Mouse (Mus musculus) megakaryocyte-erythroid progenitor cell, adult 5-6 weeks (primary cell): Measurements from ENCODE around the gene Gpr19. TPM values are rescaled to one million over a fixed set of nuclear protein-coding genes. Genes with fewer than 3 reads are reported as not detected.

Experiments used
- ATAC-seq: replicated peaks from 2 replicates; pipeline ENCODE4 v1.8.0; 2016; ENCODE audit warnings: mild to moderate bottlenecking, inconsistent platforms; ENCODE audit not compliant: severe bottlenecking, poor library complexity, low FRiP score, low TSS enrichment
- total RNA-seq, 2 experiments: library from RNA; stranded (forward) in 1 of 2; stranded (reverse) in 1 of 2; fragments of 200-1000, 215-1000 nt in 1 of 2; fragments of >200 nt in 1 of 2; fragmentation: Nextera tagmentation in 1 of 2; gene quantifications; 2 replicates each; pipeline ENCODE4 v1.2.3; 2014 to 2017

Gpr19 gene
- total RNA-seq, 2 experiments from 2014 or later = 6.9 to 7.0 TPM

DNA sequence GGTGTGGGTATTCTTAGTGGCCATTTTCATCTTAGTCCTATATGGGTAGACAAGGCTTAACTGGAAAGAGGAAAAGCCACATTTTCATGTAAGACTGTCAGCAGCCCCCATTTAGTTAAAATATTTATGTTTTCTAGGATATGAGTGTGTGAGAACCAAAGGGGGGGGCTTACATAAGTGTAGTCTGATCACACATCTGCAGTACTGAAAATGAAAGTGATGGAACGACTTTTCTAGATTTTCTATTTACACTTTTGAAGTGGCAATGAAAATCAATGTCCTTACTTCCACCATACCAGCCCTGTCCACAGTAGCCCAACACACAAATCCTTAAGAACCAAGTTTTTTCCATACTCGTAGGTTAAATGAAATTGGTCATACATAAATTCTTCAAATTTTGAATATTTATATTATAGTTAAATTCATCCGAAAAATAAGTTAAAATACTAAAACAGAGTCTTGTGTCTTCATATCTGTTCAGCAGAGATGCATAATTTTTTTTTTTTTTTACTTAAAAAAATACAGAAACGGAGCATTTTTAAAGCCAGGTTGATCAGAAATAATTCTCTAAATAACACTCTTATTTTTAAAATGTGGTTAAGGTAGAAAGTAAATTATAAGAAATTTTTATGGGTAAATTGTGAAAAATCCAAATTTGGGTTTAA, 27.4 kb upstream of the Gpr19 start:
- no peak for ATAC-seq

DNA sequence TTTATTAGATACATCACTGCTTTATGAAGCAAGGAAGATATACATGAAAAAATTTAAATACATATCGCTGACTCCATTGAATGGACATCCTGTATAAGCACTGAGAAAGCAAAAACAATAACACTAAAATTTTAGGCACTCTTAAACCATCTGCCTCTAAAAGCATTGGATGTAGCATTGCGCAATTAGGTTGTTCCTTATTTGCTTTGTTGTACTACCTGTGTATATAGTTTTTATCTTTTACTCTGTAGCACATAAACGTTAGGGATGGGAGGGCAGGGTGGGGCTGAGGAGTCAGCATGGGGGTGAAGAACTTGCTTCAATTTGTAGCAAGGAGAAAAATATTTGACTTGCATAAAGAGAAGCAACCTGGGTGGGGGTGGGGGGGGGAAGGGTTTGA, 25.9 kb upstream of the Gpr19 start:
- no peak for ATAC-seq

DNA sequence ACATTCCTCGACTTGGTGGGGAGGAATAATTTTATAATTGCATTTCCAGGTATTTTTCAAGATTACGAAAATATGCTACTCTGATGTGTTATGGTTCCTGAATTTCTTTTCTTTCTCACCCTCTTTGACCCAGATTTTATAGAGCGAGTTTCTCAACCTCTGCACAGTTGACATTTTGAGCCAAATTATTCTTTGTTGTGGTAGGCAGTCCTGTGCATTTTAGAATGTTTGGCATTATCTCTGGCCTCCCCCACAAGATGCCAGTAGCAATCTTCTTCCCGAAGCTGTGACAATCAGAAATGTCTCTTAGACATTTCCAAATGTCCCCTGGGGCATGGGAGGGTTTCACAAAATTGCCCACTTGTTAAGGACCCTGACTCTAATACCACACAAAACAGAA, 25.3 kb upstream of the Gpr19 start:
- ATAC-seq = no peak

DNA sequence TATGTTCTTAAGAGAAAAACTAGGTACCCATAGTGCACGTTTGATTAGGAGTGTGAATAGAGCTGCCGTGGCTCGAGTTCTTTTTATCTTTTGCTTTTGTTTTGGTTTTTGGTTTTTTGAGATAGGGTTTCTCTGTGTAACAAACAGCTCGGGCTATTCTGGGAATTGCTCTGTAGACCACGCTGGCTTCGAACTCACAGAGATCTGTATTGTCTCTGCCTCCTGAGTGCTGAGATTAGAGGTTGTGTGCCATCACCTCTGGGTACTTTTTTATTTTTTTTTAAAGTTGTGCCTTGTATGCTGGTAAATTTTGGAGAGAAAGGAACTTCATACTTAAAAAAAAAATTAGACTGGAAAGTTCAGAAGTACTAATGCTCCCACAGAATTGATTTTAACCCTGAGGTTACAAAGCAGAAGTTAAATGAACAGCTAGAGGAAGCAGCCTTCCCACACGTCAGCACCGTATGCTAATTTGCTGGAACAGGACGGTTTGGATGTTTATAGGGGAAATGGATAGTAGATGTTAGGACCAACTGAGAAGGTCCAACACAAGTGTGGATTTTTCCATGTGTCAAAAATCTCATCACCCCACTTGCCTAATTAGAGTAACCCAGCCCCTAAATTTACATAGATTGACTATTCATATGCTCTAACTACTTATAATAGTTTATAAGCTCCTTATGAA, 24.3 kb upstream of the Gpr19 start:
- ATAC-seq = no peak

DNA sequence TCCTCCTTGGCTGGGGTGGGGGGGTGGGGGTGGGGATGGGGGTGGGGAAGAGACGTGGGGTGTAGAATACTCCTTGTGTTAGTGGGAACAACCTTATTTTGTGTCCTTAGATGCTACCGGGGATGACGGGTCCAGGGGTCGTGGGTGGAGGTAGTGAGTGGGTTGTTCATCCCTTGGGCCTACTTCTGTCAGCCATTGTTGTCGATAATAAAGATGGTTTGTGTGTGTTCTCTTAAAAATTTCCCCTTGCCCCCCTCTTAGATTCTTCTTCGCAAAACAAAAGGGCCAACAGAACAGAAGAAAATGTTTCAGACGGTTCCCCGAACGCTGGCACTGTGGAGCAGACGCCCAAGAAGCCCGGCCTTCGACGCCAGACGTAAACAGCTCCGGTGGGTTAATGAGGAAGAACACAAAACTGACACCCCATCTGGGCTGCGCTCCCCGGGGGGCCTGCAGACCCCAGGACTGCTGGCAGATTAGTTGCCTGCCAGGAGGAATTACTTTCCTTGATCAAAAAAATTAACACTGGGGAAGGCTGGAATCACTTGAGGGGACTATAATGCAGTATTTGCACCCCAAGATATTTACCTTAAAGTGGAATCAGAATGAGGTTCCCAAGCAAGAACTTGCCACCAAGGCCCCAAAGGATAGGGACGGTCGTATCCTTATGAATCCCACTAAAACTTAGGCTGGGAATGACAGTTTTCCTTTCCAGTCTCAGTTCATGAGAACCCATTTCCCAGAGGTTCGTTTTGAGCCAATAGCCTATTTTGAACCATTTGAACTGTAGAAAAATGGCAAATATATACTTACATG, 23.5 kb upstream of the Gpr19 start:
- no peak for ATAC-seq

DNA sequence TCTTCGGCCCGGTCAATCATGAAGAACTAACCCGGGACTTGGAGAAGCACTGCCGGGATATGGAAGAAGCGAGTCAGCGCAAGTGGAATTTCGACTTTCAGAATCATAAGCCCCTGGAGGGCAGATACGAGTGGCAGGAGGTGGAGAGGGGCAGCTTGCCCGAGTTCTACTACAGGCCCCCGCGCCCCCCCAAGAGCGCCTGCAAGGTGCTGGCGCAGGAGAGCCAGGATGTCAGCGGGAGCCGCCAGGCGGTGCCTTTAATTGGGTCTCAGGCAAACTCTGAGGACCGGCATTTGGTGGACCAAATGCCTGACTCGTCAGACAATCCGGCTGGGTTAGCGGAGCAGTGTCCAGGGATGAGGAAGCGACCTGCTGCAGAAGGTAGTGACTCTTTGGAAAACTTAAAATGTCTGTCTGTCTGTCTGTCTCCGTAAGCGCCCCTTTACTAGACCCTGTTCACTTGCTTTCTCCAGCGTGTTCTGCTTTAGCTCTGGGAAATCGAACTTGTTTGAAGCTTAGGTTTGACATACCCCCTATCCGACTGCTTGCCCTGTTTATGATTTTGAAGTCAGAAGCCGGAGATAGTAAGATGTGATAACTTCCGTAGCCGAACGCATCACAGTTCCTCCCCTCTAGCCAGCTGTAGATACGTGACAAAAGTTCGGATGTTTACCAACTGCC, 22.8 kb upstream of the Gpr19 start:
- peak; percentile 21 for ATAC-seq

DNA sequence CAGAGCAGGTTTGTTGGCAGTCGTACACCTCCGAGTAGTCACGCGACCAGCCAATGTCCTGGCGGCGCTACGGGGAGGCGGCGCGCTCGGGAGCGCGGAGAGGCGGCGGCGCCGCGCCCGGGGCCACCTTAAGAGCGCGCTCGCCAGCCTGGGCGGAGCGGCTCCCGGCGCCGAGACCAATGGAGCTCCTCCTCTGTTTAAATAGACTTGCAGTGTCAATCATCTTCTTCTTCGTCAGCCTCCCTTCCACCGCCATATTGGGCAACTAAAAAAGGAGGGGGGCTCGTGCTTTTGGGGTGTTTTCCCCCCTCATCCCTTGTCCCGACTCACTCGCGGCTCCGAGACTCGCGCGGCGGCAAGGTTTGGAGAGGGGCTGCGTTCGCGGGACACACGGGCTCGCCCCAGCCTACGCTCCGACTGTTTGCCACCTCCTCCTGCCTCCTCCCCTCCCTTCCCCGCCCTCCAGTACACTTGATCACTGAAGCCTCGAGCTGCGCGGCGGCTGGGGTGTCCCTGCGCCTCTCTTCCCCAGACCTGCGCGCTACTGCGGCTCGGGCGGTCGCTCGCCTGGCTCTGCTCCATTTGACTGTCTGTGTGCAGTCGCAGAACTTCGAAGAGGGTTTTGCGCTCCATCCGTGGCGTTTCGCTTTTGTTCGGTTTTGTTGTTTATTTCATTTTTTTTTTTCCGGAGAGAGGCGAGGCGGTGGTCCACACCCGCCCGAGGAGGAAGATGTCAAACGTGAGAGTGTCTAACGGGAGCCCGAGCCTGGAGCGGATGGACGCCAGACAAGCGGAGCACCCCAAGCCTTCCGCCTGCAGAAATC, 22.0 kb upstream of the Gpr19 start, which contains the start of gene Cdkn1b:
Cdkn1b (plus strand) TSS at position 212 of the 824 bp plus-strand sequence.
- peak; percentile 80 for ATAC-seq

DNA sequence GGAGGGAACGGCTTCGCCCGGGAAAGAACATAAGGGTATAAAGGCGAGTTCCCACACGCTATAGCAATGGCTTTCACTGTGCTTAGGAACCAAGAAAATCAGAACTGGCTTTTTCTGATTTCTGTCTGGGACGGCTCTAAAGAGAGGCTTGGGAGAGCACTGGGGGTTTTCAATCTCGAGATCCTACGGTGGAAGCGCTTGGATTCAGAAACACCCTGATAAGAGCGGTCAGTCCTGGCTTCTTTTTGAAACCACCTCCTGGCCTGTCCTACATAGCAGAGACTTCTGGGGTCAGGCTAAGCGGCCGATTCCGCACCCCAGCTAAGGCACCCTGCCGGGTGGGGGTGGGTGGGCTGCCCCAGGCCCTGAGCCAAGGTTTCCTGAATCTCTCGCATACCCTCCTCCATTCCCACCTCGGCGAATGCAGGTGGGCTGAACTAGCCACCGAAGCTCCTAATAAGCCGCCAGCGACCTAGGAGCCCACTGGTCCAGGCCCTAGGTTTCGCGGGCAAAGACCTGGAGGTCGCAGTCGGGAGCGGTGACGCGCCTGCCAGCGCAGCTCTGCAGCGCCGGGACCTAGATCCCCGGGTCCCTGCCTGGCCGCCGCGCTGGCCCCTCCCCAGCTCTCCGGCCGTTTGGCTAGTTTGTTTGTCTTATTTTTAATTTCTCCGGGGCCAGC, 21.3 kb upstream of the Gpr19 start:
- no peak; the same call in 1 of the 2 replicates for ATAC-seq

DNA sequence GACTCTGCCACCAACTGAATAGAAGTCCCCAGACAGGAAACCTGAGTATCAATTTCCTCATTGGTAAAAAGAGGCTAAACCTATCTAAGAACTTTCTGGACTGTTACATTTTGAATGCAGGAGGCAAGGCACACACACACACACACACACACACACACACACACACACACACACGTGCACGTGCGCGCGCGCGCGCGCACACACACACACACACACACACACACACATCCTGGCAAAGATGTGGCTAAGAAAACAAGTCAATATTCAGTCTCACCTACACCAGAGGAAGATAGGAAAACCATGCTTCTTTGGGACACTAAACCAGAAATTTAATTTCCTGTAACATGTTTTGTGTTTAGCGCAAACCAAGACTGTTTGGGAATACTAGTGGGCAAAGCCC, 20.4 kb upstream of the Gpr19 start:
- no peak for ATAC-seq

DNA sequence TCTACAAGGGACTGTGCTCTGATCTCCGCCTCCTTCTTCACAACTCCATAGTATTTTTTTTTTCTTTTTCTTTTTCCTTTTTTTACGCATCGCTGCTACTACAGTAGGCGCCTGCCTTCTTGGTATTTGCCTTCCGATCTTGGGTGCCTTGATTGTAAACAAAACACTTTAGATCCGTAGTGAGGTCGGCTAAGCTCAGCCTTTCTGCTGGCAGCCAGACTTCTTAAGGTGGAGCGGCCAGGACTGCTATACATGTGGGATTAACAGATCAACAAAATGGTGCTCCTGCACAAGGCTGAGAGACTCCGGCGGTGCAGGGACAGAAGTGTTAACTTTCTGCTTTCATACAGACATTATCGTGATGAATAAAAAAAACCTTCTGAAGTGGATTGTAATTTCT, 18.7 kb upstream of the Gpr19 start:
- peak; percentile 33 for ATAC-seq

DNA sequence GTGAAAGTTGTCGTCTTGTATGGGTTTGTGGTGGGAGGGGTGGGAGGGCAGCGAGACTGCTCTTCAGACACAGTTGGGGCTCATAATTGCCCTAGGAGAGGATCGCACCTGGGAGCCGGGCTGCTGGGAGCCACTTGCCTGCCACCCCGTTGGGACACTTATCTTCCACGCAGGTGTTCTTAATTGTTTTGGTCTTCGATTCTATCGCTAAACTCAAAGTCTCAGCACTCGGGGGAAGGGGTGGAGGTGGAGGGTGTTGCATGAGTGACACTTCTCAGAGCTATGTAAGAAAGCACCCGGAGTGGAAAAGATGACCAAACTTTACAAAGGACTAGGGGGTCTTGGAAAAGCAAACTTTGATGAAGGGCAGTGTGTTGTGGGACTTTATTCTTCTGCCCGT, 18.3 kb upstream of the Gpr19 start:
- ATAC-seq = no peak

DNA sequence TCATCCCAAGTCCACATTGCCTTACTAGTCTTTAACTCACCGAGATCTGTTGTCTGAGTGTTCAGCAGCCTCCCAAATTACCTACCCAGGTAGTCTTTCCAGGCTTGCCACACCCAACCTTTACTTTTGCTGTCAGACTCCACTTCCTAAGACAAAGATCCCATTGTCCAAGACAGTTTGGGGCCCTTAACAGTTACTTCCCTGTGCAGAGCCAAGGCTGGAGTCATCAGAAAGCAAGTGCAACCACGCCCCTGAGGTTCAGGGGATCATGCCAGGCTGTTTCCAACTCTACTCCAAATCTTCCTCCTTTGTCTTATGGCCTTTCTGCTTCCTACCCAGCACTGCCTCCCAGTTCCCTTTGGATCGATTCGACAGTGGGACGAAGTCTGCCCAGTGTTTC, 16.1 kb upstream of the Gpr19 start:
- ATAC-seq = no peak

DNA sequence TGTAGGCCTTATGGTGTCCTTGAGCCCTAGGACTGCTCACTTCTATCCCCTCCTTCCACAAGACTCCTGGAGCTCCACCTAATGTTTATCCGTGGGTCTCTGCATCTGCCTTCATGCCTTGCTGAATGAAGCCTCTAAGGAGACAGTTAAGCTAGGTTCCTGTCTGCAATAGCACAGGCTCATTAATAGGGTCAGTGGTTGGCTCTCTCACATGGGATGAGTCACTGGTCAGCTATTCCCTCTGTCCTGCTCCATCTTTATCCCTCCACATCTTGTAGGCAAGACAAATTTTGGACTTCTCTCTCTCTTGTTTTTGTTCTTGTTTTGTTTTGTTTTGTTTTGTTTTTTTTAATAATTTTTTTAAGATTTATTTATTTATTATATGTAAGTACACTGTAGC, 7.4 kb upstream of the Gpr19 start:
- no peak for ATAC-seq

DNA sequence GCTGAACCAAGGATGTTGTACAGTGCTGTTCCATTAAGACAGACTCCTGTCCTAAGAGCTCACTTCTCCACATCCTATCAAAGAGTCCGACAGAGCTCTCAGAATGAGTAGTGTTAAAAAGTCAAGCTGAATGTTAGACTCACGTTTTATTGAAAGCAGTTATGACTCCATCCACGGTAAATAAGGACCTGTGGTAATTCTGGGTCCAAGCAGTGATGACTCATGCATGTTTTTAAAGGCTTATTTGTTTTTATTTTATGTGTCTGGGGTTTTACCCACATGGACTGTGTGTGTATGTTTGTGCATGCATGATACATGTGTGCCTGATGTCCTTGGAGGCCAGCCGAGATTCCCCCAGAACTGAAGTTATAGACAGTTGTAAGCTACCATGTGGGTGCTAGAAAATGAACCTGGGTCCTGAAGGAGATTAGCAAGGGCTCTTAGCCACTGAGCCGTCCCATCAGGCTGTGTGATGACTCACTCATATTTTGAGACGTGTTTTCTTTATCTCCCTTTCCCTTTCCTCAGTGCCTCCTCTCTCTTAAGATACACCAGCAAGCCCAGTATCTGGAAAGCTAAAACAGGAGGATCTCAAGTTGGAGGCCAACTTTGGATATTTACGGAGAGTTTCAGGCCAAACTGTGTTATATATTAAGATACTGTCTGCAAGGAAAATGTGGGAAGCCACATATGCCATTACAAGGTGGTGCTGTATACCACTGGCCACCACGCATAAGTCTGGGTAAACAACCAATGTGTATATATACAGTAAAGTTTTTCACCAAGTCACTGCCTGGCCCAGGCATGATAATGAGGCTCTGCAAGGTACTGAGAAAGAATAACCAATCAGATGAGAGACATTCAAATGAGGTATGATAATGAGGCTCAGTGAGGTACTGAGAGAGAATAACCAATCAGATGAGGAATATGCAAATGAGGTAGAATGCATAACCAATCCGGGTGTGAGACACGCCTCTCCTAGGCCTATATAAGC, 5.8 kb upstream of the Gpr19 start:
- peak; percentile 48 for ATAC-seq

DNA sequence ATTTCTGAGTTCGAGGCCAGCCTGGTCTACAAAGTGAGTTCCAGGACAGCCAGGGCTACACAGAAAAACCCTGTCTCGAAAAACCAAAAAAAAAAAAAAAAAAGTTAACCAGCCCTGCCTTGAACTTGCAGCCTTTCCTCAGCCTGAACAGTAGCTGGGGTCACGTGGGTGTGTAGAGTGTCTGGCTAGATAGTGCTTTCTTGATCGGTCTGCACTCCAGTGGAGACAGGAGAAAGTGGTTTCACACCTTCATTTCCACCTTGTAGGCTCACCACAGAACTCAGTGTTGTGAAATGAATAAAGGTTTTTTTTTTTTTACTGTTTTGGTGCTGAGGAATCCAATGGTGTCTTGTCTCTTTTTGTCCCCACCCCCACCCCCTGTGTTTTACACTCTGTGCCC, 5.0 kb upstream of the Gpr19 start:
- ATAC-seq = no peak

DNA sequence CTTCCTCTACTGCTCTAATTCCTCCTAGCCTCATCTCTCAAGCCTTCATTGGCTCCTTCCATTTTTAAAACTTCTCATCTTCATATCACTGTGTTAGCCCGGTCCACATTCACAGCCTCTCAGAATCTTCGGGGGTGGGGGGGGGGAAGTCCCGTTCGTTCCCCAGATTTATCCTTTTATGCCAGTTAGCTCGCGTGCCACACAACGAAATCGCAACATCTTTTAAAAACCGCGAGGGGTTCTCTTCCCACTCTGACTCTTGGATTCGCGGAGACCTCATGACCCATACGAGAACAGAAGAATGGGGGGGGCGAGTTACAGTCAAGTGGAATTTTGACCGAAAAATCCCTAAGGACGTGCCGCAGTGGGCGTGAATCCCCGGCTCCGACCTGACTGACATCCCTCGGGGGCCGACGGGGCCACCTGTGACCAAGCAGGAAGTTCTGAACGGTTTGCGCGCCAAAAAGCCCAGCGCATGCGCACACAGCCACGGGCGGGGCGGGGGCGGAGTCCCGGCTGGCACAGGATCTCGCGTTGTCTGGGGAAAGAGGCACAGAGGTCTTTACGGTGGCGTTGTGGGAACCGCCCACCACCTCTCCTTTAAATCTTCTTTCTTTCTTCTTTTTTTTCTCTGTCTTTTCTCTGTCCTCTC, 809 bp downstream of the Gpr19 start:
- peak; percentile 88 for ATAC-seq
